Mouse (Mus musculus) C2C12 (cell line): ENCODE data around the gene Mgat5b.

Source experiments
- CTCF ChIP-seq: IDR thresholded peaks from one replicate; pipeline ENCODE4 v1.5.1; 2011; ENCODE audit not compliant: control insufficient read depth, insufficient read depth, insufficient read length
- FOSL1 ChIP-seq: IDR thresholded peaks from one replicate; pipeline ENCODE4 v1.8.0; 2011; ENCODE audit warnings: mild to moderate bottlenecking, low read length; ENCODE audit not compliant: poor library complexity, insufficient read depth, severe bottlenecking
- MAX ChIP-seq: IDR thresholded peaks from one replicate; pipeline ENCODE4 v1.6.1; 2011; ENCODE audit warnings: mild to moderate bottlenecking, control low read depth
- MYOD1 ChIP-seq: IDR thresholded peaks from one replicate; pipeline ENCODE4 v1.6.1; 2011; ENCODE audit warnings: low read depth; ENCODE audit not compliant: control insufficient read depth, insufficient read length
- MYOG ChIP-seq: IDR thresholded peaks from one replicate; pipeline ENCODE4 v1.6.1; 2011; ENCODE audit not compliant: control insufficient read depth, insufficient read length; ENCODE audit errors: extremely low read depth
- USF1 ChIP-seq: IDR thresholded peaks from one replicate; pipeline ENCODE4 v1.6.1; 2011; ENCODE audit warnings: low read depth, mild to moderate bottlenecking, control low read depth, moderate library complexity

GRCm38 (mm10) chr11:116919186-116920020, 740 bp downstream of the Mgat5b start:
- TF ChIP-seq CTCF (no peak), USF1 (no peak), MAX (no peak), FOSL1 (no peak), MYOG (no peak), MYOD1 (no peak)
